Mouse (Mus musculus): ENCODE data around the gene Rcan2.

- TF ChIP-seq CTCF (IDR thresholded peaks at IDR 0.05; ENCODE audit: low read depth, low read length) (no peak), POLR2A (IDR thresholded peaks at IDR 0.05; ENCODE audit: insufficient read depth, low read length) (no peak)
These were observed 196.4 kb downstream of the Rcan2 start for GRCm38 (mm10) chr17:43997514-43997913.
